Comparison of ENCODE assay signal across 17 mouse cellular contexts in genomic region chrX:133921187-133921586, GRCm38 (mm10).
"Had no signal": no experiment of that assay in that cellular context is flagged by ENCODE, and none has a peak within 500 bp of the region (broad histone marks: within the 10 kb centered on the region; RNA-seq: fewer than 3 reads in every experiment).

No protein-coding gene starts in this region.

- ATAC-seq: hindbrain, embryonic 16.5 days; inflammation-experienced regulatory T-cells, adult 6 months; intestine, embryonic 15.5 days; intestine, postnatal 0 days; liver, embryonic 12.5 days had no signal

- DNase-seq: gastrocnemius, postnatal 14 days; gastrocnemius, postnatal 36 days; heart, adult 18-20 months; heart, postnatal 10 days; heart, postnatal 4 days; kidney, adult 18-20 months; kidney, adult 8-10 months; kidney, postnatal 10 days; kidney, postnatal 36 days; layer of hippocampus, adult 9-11 months; layer of hippocampus, postnatal 36 days; left cerebral cortex, postnatal 4 days had no signal
